Mouse (Mus musculus) cortical plate, adult 2 months (tissue): ENCODE results near the gene Cep57l1. TPM values are rescaled to one million over a fixed set of nuclear protein-coding genes. Genes with fewer than 3 reads are reported as not detected.

Source experiments
- H3K27ac ChIP-seq: fragments of 200-500 bp; 2 replicates; pipeline ENCODE4 v1.5.1; 2012; ENCODE audit warnings: low read length, control low read depth, inconsistent platforms; ENCODE audit not compliant: insufficient read depth
- H3K4me1 ChIP-seq: fragments of 200-500 bp; 2 replicates; pipeline ENCODE4 v1.6.1; 2011; ENCODE audit warnings: low read length; ENCODE audit not compliant: control insufficient read depth, insufficient read depth
- H3K4me3 ChIP-seq: fragments of 200-500 bp; 2 replicates; pipeline ENCODE4 v1.5.1; 2011; ENCODE audit warnings: mild to moderate bottlenecking, low read length, control low read depth; ENCODE audit not compliant: insufficient read depth
- CTCF ChIP-seq: fragments of 200-500 bp; IDR thresholded peaks from 2 replicates; pipeline ENCODE4 v1.5.1; 2011; ENCODE audit warnings: mild to moderate bottlenecking, control low read depth, low read length; ENCODE audit not compliant: insufficient read depth; ENCODE audit errors: extremely low read depth
- POLR2A ChIP-seq: fragments of 200-500 bp; IDR thresholded peaks from 2 replicates; pipeline ENCODE4 v1.6.1; 2011; ENCODE audit warnings: mild to moderate bottlenecking, low read length, control low read depth; ENCODE audit not compliant: insufficient read depth; ENCODE audit errors: extremely low read depth
- polyA plus RNA-seq: library from polyadenylated mRNA; depleted of rRNA; stranded (reverse); fragments of >200 nt; gene quantifications from 2 replicates; pipeline ENCODE4 v1.2.3, GENCODE M21; 2012

Cep57l1 gene
- polyA plus RNA-seq, 1 experiment = 6.5 TPM

DNA sequence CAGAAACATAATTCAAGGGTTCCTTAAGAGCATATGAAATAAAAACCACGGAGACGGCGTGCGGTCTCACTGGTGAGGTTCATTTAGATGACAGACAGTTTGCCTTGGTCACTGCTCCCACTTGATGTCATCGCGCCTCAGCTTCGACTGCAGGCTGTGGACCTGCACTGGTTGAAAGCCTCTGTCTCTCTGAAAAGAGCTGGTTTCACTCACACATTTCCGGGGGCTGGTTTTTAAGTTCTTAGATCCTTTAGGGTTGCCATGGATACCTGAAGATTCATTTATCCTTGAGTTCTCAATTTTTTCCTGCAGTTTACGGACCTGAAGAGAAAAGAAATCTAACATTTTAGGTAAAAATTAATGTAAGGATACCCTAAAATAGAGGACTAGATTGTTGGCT is 90.1 kb downstream of the Cep57l1 start:
- H3K4me1 ChIP-seq = peaks cover 3% of the 10 kb centered on the region; the same call in 1 of the 2 replicates

DNA sequence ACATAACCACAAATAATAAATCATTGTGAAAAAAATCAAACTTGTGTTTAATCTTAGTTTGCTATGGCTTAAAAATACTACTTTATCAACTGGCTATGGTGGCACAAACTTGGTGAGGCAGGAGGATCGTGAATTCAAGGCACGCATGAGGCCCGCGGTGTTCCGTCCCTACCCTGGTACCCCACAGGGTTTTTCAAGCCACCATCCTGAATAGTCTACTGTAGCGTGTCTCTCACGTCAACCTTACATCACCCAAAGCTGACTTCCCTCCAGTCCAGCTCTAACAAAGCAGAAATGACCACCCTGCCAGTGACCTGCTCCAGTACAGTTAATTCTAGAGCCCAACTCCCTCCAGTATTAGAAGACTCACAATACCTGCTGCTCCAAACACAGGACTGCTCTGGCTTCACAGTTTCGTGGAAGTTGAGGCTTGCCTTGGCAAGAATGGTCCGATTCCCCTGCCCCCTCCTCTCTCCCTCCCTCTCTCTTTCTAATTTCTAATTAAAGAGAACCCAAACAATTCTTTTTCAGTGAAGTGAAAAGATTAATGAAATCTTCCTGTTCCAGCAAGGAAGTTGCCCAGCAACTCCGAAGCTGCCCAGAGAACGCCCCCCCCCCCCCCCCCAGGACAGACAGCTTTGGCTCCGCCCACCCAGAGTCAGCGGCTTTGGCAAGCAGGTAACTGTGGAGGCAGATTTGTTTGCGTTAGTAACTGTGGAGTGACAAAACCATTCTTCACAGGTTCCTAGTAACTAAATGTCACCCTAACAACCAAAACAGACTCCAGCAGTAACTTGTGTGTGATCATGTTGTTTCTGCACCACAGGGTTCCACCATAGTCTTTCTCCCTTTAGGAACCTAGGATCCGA is 93.4 kb downstream of the Cep57l1 start, which contains the start of gene Ccdc162:
Gene Ccdc162 (minus strand): TSS at position 606 of the 869 bp plus-strand sequence.
- no peak within 1 kb of the TSS for H3K4me3 ChIP-seq

More for the DNA sequence above, 90.1 kb downstream of the Cep57l1 start:
- no peak overlapping the region for H3K4me3 ChIP-seq
- TF ChIP-seq POLR2A (no peak), CTCF (no peak)
- no peak overlapping the region for H3K27ac ChIP-seq

DNA sequence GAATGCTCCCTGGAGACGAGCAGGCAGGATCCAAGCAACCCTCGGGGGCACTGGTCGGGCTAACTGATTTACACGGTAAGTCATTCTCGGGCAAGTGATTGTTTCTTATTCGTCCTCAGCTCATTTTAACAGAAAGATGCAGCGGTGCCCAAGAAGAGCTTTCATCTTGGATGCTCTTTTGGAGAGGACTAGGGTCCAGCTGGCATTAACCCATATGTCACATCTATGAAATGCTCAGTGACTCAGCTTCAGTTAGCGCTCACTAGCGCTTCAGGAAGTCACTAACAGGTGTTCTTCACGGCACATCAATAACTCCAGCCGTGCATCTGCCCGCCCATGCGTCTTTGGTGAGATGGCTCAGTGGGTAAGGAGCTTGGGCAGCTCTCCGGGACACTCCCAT is 94.1 kb downstream of the Cep57l1 start:
- TF ChIP-seq CTCF (no peak), POLR2A (no peak)
- Histone ChIP-seq H3K4me1 (peaks cover 3% of the 10 kb centered on the region; the same call in 1 of the 2 replicates), H3K4me3 (no peak overlapping the region), H3K27ac (no peak overlapping the region)

More for the DNA sequence above, 93.4 kb downstream of the Cep57l1 start, which contains the start of gene Ccdc162:
- Histone ChIP-seq H3K4me1 (peaks cover 3% of the 10 kb centered on the region; the same call in 1 of the 2 replicates), H3K27ac (no peak within 1 kb of the TSS)
- no peak for TF ChIP-seq POLR2A
- TF ChIP-seq CTCF = no peak

DNA sequence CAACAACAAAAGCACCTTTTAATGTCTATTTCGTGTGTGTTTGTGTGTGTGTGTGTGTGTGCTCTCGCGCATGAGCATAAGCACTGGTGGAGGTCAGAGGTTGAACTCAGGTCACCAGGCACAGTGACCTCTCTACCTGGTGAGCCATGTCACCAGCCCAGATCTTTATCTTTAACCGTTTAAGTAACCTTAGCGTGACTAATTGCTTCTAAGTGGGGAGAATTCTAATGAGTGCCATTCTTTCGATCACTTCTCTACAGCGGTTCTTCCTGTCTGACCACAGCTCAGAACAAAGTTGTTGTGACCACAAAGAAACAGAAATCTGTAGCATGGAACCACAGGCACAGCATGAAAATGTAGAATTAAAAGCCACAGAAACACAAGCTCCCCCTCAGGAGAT is 98.2 kb downstream of the Cep57l1 start:
- H3K4me1 ChIP-seq = peaks cover 1% of the 10 kb centered on the region; the same call in 1 of the 2 replicates
- H3K27ac ChIP-seq = no peak overlapping the region
- H3K4me3 ChIP-seq = no peak overlapping the region
- TF ChIP-seq POLR2A = no peak
- no peak for TF ChIP-seq CTCF

DNA sequence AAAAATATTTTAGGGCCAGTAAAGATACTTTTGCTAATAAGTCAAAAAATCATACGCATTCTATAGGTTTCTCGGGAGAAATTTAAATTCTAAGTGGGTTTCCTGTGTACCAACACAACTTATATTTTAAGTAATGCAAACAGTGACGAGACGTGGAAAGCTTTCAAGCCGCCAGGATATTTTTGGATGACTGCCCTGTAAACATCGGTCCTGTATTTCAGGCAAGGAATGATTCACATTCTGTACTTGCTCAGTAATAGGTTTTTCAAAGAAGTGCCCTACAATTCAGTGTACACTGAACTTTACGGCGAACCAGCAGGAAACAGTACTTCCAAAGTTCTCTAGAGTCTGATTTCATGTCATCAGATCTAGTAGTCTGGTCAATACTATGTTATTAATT is 98.9 kb downstream of the Cep57l1 start:
- TF ChIP-seq POLR2A = no peak
- no peak overlapping the region for H3K27ac ChIP-seq
- no peak overlapping the region for H3K4me3 ChIP-seq
- H3K4me1 ChIP-seq = no peaks in the 10 kb centered on the region

DNA sequence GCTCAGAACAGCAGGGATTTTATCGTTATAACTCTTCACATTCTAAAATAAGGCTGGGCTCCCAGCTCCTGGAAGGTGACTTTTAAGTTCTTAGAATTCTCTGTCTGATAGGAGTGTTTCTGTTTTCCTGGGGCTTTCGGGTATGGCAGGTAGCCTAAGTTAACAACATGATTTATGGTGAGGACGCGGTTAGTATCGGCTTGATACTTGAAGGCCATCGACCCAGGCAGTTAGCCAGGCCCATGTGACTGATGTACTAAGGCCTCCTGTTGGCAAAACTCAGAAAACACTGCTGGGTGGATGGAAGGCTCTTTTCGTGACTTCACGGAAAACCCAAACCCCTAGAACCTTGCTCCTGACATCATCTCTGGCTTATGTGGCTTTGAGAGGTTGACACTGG is 100.3 kb downstream of the Cep57l1 start:
- Histone ChIP-seq H3K4me1 (no peaks in the 10 kb centered on the region), H3K27ac (no peak overlapping the region), H3K4me3 (no peak overlapping the region)
- TF ChIP-seq CTCF = no peak
- TF ChIP-seq POLR2A = no peak

DNA sequence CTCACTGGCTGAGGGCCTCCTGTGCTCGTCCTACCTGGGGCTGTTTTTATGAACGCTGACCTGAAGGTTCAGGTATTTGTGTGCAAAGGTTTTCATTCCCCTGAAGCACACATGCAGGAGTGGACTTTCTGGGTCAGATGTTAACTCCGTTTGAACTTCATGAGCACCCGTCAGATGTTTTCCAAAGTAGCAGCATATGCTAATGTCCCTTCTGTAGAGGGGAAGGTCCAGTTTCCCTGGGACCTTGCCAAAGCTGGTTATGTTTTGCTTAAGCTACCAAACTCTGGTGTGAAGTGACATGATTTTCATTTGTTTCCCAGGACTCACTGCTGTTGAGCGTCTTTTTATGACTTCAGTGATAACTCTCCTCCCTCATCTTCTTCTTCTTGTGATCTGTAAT is 110.0 kb downstream of the Cep57l1 start:
- no peak for TF ChIP-seq CTCF
- no peak overlapping the region for H3K27ac ChIP-seq
- H3K4me1 ChIP-seq = no peaks in the 10 kb centered on the region
- H3K4me3 ChIP-seq = no peak overlapping the region

DNA sequence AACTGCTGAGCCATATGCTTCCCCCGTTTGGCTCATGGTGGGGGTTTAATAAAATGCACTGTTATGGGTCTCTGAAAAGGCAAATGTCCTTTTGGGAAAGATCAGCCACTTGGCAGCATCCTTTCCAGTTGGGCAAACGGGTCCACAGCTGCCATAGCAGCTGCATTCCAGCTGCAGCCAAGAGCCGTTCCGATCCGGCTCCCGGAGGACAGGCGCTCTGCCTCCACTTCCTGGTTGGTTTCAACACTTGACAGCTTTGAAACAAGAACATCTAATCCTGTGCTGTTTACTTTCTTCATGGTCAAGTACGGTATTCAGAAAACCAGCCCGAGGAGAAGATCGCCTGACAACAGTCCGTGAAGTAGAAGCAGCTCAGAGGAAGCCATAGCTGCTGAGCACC is 112.6 kb downstream of the Cep57l1 start:
- Histone ChIP-seq H3K4me1 (no peaks in the 10 kb centered on the region), H3K4me3 (no peak overlapping the region), H3K27ac (no peak overlapping the region)
- TF ChIP-seq POLR2A = no peak
- TF ChIP-seq CTCF = no peak

DNA sequence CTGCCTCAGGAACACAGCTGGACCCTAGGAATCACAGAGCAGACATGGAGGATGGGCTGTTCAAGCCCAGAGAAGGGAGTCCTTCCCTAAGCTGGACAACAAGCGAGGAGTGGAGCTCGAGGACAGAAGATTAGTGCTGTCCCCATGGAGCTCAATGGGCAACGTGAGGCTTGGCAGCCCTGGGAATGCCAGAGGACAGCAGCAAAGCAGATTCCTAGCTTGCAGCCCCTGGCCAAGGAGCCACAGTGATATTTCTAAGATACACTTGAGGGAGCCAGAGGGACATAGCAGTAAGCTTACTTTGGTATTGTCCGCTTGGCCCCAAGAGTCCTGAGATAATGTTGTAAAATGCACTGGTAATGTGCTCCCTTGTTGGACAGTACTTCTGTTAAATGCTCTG is 118.7 kb downstream of the Cep57l1 start:
- TF ChIP-seq CTCF (no peak), POLR2A (no peak)
- Histone ChIP-seq H3K4me3 (no peak overlapping the region), H3K27ac (no peak overlapping the region), H3K4me1 (no peaks in the 10 kb centered on the region; the same call in 1 of the 2 replicates)
